Mouse (Mus musculus) right cerebral cortex, postnatal 36 days (tissue): ENCODE measurements at regions not wholly inside any gene's neighbourhood (a gene's known extent, or its start where the extent isn't known, plus 50 kb on each side); places are given as distances from the start of the nearest gene placed in this dataset.

ENCODE experiments used
- DNase-seq, 2 experiments: peaks; one replicate each; pipeline ENCODE4 v3.0.0; 2022; ENCODE audit warnings: low spot score in 2 of 2, mixed read lengths in 1 of 2

- no peak for DNase-seq
Observed at GRCm38 (mm10) chr9:120860969-120861595, 67.9 kb upstream of the Ctnnb1 start.

DNA sequence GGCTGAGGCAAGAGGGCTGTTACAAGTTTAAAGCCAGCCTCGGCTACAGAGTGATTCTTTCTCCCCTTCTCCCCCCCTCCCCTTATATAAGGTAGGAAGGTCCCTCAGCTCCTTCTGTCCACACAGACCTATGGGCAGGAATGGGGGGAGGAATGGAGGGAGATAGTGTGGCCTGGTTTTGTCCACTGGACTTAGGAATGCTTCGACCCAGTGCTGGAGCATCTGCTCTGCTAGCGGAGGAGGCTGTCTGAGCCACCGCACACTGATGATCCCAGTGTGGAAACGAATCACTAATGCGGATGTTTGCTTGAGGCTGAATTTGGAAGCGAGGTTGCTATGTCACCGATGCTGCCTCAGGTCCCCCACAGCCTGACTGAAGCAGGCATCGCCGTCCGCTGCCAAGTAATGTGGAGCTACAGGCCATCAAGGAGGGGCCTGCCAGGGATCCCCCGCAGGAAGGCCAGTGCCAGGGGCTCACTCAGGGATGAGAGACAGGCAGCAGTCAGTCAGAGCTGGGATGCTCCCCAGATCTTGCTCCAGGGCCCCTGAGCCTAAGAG lies 67.1 kb upstream of the Ctnnb1 start:
- DNase-seq: peak in 1 of 2 experiments; percentile 10

GRCm38 (mm10) chr9:120864410-120864809 lies 64.6 kb upstream of the Ctnnb1 start:
- DNase-seq: no peak

DNA sequence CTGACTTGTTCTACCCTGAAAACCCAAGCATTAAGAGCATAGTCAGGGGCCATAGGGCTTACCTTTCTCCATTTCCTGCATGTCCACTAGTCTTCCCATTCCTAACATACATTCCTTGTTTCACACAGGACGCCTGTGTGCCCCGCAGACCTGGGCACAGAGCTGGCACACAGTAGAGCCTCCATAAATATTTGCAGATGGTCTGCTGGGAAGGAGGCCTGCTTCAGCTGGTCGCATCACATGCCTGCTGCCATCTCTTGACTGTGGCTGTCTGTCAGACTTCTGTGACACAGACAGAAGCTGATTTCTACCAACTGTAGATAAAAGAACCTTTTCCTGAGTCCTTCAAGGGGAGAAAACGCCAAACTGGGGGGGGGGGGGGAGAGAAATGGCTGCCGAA lies 62.8 kb upstream of the Ctnnb1 start:
- DNase-seq: no peak

DNA sequence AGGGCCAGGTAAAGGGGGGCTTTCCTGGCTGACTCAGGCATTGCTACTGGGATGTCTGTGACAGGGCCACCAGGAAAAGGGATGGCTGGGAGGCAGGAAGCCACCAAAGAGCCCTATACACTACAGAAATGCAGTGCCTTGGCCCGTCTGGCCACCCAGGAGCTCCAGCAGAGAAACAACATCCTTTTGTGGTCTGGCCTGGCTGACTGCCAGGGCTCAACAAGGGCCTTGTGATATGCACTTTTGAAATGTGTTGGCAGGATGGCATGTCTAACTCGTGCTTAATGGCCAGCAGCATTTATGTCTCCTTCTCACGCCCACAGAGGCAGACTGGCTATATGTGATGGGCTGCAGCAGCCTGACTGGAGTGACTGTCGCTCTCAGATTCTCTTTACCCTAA lies 62.3 kb upstream of the Ctnnb1 start:
- peak; percentile 20 to 37 for DNase-seq

DNA sequence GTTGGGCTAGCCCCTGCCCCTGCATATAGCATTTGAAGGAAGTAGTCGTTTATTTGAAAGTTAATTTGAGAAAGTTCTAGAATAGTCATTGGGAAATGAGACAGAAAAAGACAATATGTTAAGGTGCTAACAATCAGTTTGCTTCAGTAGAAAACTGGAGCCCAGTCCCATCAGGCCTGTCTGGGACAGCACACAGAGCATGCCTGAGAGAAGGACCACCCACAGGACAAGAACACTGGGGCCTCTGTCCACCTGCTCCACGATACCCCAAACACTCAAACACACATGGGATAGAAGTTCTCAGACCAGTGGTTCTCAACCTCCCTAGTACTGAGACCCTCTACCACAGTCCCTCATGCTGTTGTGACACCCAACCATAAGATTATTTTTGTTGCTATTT lies 61.2 kb upstream of the Ctnnb1 start:
- no peak for DNase-seq

DNA sequence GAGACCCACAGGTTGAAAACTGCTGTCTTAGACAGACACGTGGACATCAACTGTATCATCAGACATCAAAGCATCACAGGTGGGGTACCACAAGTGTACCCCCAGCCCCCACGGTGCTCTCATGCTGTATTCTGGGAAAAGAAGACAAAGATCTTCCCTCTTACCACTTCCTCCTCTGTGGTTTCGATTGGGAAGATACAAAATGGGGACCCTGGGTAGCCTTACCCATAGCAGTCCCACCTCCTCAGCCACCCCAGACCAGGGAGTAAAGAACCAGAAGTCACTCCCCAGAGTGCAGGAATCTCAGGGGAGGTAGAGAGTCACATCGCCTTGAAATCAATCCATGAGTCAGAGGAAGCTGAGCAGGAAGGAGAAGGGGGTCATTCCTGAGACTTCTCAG lies 60.7 kb upstream of the Ctnnb1 start:
- no peak for DNase-seq

DNA sequence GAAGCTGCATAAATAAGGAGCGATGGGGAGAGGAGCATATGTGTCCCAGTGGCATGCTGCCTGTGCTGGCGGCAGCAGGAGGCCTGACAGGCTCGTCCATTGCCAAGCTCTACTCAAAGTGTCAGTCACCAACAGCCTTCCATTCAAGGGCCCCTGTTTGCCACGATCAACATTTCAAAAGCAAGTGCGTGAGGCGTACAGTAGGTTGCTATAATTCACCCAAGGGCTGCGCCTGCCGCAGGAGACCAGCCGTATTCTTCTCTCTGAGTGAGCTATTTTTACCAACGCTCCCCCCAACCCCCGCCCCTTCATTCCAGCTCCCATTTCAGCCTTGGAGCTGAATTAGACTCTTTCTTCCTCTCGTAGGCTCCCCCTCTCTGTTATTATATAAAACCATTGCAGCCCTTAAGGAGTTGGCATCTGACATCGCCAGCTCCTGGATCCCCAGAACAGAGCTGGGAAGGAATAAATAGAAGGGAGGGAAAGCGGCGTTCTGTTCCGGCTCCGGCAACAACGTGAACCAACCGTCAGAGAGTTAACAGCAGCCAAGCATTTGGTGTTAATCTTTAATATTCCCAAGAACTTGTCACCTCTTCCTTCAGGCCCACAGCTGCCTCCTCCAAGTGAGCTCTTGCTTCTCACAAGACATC lies 59.5 kb upstream of the Ctnnb1 start:
- DNase-seq: peak; percentile 62 to 76

DNA sequence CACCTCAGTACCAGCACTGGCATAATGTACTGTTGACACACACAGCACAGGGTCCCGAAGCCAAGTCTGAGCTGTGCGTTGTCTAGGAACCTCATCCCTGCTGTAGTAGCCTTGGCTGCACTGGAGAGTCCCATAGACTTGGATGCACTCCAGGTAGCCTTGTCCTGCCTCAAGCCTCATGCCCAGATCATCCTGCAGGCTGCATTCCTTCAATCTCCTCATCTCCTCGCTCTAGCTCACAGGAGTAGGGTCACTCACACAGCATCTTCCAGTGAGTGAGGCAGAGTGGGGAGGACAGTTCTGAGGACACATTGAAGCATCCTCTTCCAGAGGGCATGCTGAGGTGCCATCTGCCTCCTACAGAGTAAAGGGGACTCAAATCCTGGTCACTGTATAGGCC lies 55.7 kb upstream of the Ctnnb1 start:
- DNase-seq: no peak

DNA sequence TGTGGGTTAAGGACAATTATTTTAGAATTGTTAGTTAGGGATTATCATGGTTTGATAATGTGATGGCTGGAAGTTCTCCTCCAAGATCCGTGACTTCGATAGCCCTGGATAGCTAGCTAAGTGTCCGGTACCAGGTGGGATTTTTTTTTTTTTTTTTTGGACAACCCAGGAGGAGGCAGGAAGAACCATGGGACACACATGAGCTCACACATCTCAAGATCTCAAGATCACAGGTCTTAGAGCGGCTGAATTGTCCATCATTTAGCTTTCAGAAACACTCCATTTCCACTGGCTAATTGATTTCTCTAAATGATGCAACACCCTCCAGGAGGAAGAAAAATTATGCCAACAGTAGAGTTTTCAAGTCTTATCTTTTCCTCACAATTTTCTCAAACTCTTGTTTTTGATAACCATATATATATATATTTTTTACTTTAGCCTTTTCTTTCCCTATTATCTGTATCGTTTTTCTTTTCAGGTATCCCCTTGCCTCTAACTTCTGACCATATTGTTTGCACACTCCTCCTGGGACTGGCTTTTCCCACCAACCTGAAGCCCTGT lies 54.5 kb upstream of the Ctnnb1 start:
- DNase-seq: no peak

DNA sequence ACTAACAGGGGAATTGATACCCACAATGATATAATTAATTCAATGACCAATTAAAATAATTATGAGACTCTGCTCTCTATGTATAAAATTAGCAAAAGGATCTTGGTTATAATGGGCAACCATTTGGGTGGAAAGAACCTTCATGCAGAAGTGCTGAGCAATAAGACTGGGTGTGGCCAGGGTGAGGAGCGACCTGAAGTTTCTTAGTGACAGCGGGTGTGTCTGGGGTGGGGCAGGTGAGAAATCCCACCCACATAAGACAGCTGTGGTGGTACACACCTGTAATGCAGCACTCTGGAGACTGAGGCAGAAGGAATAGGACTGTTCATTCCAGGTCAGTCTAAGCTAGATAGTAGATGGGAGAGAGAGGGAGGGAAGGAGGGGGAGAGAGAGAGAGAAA lies 51.9 kb upstream of the Ctnnb1 start:
- no peak for DNase-seq
